Mouse (Mus musculus) embryo, embryonic 11 days (tissue): ENCODE results near the gene Pfkl.
"Not testable (repeated sequence)": the region's sequence is repeated elsewhere in the genome, so short reads cannot be mapped to it uniquely, and the experiment has no call there.

Source experiments
- DNase-seq: peaks from one replicate; pipeline ENCODE4 v3.0.0-alpha.2; 2015

The Pfkl gene

DNA sequence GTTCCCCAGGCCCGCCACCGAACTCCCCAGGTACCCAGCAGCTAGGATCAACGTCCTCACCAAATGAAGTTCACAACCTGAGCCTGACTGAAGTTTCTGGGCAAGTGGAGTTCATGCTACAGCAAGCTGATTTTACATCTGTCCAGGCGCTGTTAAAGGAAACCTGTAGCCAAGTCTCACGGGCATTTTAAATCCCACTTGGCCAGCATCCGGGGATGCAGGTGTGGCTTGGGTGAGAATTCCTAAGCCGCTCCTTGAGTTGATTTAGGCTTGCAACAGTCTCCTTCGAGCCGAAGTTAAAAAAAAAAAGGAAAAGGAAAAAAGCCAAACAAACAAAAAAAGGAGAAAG is at the start of gene Pfkl:
Pfkl (minus strand) TSS at position 139 of the 349 bp plus-strand sequence.
- no peak for DNase-seq

GRCm38 (mm10) chr10:78057056-78057455 is 47.2 kb upstream of the Pfkl start:
- no peak for DNase-seq

- no peak for DNase-seq
Measured at GRCm38 (mm10) chr10:78054633-78055565, 45.0 kb upstream of the Pfkl start.

DNA sequence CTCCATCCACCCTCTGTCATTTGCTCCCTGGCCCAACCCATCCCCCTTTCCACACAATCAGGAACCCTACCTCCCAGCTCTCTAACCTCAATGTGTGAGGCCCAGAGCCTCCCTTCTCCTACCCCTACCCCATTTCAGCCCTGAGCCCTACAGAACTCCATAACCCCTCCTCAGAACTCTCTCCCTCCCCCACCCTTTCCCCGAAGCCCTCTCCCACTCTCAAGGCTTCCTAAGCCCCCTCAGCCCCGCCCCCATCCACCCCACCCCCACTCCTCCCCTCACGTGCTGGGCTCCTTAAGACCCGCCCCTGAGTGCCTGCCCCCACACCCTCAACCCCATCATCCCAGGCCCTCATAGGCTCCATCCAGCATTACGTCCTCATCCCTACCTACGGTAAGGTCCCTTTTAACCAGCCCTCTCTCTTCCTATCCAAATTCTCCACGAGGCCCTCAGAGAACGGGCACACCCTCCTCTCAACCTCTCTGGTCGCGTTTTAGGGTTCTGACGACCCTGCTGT is 39.7 kb upstream of the Pfkl start:
- no peak for DNase-seq

DNA sequence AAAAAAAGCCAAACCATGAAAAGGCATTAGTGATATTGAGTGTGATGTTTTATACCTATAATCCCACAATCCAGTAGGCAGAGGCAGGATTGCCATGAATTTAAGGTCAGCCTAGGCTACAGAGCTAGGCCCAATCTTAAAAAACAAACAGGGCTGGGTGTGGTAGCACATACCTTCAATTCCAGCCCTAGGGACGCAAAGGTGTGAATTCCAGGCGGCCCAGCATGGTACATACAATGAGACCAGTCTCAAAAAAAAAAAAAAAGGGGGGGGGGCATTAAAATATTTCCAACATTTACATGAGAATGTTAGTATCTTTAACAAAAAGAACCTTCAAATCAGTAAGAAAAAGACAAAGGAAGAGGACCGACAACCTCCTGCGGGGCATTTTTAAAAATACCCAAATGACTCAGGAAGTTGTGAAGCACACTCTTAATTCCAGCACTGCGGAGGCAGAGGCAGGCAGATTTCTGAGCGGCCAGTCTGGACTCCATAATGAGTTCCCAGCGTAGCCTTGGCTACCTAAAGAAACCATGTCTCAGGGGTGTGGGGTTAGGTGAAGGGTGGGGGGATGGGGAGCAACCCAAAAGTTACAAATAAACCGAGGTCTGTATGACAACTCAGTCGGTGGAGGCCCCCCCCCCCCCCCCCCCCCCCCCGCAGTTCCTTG is 38.3 kb upstream of the Pfkl start:
- DNase-seq, result no peak

DNA sequence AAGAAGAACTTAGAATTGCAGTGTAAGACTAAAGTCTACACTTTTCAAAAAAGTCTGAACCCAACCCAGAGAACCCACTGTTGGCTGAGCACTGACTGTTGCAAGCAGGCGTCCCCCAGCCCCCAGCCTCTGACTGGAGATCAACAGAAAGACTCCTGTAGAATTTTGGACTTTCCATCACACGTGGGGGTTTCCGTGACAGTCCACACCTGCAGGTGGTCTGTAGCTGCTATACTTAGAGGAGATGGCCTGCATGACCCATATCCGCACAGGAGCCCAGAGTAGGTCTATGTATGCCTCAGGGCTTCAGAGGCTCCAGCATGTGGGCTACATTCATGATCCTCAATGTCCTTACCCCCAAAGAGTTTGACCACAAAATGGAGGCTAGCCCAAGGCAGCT is 36.5 kb upstream of the Pfkl start:
- DNase-seq, result no peak

GRCm38 (mm10) chr10:78044531-78044930 is 34.6 kb upstream of the Pfkl start:
- no peak for DNase-seq

DNA sequence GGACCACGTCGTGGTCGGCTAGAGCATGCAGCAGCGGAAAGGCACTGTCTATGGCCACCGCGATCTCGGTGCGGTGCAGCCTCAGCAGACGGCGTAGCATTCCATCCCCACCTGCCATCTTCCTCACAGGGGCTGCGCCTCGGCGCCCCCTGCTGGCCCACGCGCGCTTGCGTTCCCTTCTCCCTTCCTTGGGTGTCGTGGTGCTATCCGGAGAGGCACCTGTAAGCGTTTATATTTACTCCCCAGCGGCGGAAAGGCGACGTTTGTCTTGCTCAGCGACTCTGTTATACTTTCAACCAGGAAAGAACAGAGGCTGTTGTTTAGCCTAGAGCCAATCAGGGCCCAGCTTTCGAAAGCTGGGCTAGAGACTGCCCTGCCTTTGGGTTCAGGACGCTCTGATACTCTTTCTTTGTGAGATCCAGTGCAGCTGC is 33.5 kb upstream of the Pfkl start, which contains the start of gene Aire:
Aire (minus strand) TSS at position 205 of the 431 bp plus-strand sequence.
- peak; percentile 79 for DNase-seq

- no peak for DNase-seq
Measured at GRCm38 (mm10) chr10:78042697-78043405, 33.0 kb upstream of the Pfkl start.

DNA sequence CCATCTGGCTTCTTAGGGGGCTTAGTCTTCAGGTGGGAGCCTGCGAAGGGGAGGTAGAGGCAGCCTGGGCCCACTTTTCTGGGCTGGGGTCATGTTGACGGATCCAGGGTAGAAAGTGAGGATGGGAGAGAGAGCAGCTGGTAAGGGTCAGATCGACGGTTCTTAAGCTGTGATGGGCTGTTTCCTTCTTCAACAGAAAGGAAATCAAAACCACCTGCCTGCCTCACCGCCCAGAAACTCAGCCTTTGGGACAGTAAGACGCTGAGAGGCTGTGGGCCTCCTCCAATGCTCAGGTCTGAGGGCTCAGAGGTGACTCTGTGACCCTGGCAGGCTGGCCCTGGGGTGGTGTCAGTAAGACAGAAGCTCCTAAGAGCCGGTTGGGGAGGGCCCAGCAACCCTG is 32.2 kb upstream of the Pfkl start:
- peak; percentile 20 for DNase-seq

GRCm38 (mm10) chr10:78041647-78042046 is 31.8 kb upstream of the Pfkl start, which contains the start of gene Dnmt3l:
Dnmt3l (plus strand) TSS chr10:78041947.
- DNase-seq, result no peak

- DNase-seq, result no peak
Measured at GRCm38 (mm10) chr10:78037139-78037538, 27.3 kb upstream of the Pfkl start.

- no peak for DNase-seq
Measured at GRCm38 (mm10) chr10:78031987-78032386, 22.1 kb upstream of the Pfkl start.

- DNase-seq, result no peak
Measured at GRCm38 (mm10) chr10:78029080-78029479, 19.2 kb upstream of the Pfkl start.

- DNase-seq, result peak; percentile 86
Measured at GRCm38 (mm10) chr10:78028129-78028528, 18.2 kb upstream of the Pfkl start.

DNA sequence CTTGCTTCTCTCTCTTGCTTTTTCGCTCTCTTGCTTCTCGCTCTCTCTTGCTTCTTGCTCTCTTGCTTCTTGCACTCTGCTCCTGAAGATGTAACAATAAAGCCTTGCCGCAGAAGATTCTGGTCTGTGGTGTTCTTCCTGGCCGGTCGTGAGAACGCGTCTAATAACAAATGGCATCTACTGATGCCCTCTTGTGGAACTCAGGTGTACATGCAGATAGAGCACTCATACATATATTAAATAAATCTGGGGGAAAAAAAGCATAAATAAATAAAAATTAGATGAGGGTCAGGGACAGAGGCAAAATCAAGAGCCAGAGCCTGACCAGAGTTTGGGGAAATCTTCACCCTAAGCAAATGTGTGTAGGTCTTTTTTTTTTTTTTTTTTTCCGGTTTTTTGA is 15.6 kb upstream of the Pfkl start:
- not testable (repeated sequence) for DNase-seq

DNA sequence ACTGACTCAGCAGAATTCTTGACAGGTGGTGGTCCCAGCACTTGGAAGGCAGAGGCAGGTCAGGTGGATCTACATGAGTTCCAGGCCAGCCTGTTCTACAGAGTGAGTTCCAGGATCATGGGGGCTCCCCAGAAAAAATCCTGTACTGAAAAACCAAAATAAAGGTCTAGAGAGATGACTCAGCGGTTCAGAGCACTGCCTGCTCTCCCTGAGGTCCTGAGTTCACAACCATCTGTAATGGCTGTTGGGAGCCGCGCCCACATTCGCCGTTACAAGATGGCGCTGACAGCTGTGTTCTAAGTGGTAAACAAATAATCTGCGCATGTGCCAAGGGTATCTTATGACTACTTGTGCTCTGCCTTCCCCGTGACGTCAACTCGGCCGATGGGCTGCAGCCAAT is 10.1 kb upstream of the Pfkl start:
- not testable (repeated sequence) for DNase-seq

- no peak for DNase-seq
Measured at GRCm38 (mm10) chr10:78019291-78019690, 9.4 kb upstream of the Pfkl start.

GRCm38 (mm10) chr10:78018797-78019203 is 8.9 kb upstream of the Pfkl start:
- DNase-seq, result peak; percentile 92

DNA sequence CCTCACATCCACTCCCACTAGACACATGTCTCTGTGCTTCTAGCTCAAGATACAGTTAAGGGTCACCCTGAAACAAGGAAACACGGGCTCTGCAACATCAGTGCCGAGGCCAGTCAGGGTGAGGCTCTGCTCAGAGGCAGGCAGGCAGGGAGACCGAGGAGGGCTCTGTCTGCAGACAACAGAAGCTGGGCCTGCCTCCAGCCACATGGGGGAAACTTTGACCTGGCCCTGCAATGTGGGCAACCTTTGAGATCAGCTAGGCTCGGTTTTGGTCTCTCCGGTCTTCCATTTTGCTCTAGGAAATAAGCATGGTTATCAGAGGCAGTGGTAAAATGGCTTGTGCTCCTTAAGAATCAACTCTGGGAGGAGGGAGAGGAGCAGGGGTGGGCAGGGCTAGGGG is 6.5 kb upstream of the Pfkl start:
- DNase-seq, result no peak

- no peak for DNase-seq
Measured at GRCm38 (mm10) chr10:78015489-78015888, 5.6 kb upstream of the Pfkl start.

DNA sequence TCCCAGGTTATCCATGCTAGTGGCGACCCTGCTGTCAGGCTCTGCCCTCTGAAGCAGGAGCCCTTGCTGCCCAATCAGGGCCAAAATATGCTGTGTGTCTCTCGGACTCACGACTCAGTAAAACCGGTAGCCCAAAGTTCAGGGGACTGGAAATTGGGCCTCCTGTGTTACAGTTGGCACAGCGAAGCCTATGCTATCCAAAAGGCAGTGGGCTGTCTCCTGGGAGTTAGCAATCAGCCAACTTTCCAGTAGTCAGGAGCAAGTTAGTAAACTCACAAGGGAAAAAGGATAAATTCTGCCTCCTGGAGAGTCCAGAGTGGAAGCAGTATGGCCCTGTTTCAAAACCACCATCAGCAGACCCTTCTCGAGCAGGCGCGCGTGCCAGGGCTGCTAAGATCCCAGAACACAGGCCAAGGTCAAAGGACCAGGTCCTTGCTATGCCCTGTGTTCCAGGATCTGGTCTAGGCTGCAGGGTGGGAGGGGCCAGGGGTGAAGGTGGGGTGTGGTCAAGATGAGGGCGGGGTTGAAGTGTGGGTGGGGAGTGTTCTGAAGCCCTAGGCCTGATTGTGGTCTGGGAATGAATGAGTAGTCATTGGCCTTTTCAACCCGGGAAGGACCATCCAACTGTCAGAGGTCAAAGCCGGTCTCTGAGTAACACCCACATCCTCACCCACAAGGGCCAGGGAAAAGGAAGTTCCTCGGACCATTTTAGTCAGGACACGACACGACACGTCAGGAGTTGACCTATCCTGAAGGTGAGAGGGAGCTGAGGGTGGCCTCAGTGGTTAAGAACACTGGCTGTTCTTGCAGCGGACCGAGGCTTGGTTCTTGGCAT is 3.0 kb upstream of the Pfkl start:
- DNase-seq, result no peak
